Mouse (Mus musculus): ENCODE results near the gene Rad9a.

Rad9a gene

GRCm38 (mm10) chr19:4192251-4192985 lies 9.0 kb downstream of the Rad9a start:
- DNase-seq, result peak; percentile 55

- DNase-seq, result peak; percentile 99
These were observed 9.8 kb downstream of the Rad9a start, which contains the start of gene Ppp1ca for GRCm38 (mm10) chr19:4191528-4192250. TSS of gene Ppp1ca (plus strand) at chr19:4192065.

GRCm38 (mm10) chr19:4190831-4191334 lies 10.6 kb downstream of the Rad9a start, which contains the start of gene Tbc1d10c:
TSS of gene Tbc1d10c (minus strand) at chr19:4191284.
- DNase-seq, result peak; percentile 59

GRCm38 (mm10) chr19:4189051-4189620 lies 12.3 kb downstream of the Rad9a start:
- no peak for DNase-seq

GRCm38 (mm10) chr19:4187303-4187702 lies 14.2 kb downstream of the Rad9a start:
- DNase-seq, result no peak

- peak; percentile 68 for DNase-seq
These were observed 16.2 kb downstream of the Rad9a start for GRCm38 (mm10) chr19:4184976-4185975.

GRCm38 (mm10) chr19:4183689-4184088 lies 17.8 kb downstream of the Rad9a start:
- DNase-seq, result no peak

- peak; percentile 71 for DNase-seq
These were observed 19.6 kb downstream of the Rad9a start for GRCm38 (mm10) chr19:4181892-4182291.

GRCm38 (mm10) chr19:4180411-4180810 lies 21.1 kb downstream of the Rad9a start:
- DNase-seq, result no peak

- peak; percentile 60 for DNase-seq
These were observed 26.0 kb downstream of the Rad9a start, which contains the start of gene Carns1 for GRCm38 (mm10) chr19:4175368-4175947. TSS of gene Carns1 (minus strand) at chr19:4175479.

- DNase-seq, result peak; percentile 15
These were observed 28.5 kb downstream of the Rad9a start for GRCm38 (mm10) chr19:4172925-4173324.

GRCm38 (mm10) chr19:4171393-4172290 lies 29.8 kb downstream of the Rad9a start:
- peak; percentile 17 for DNase-seq

GRCm38 (mm10) chr19:4170723-4171392 lies 30.6 kb downstream of the Rad9a start:
- DNase-seq, result no peak

- DNase-seq, result no peak
These were observed 31.7 kb downstream of the Rad9a start for GRCm38 (mm10) chr19:4169810-4170209.

- peak; percentile 100 for DNase-seq
These were observed 32.1 kb downstream of the Rad9a start for GRCm38 (mm10) chr19:4169378-4169784.

- no peak for DNase-seq
These were observed 34.6 kb downstream of the Rad9a start for GRCm38 (mm10) chr19:4166678-4167476.

- no peak for DNase-seq
These were observed 36.7 kb downstream of the Rad9a start for GRCm38 (mm10) chr19:4164721-4165120.

GRCm38 (mm10) chr19:4164100-4164499 lies 37.4 kb downstream of the Rad9a start:
- DNase-seq, result no peak

GRCm38 (mm10) chr19:4163543-4163887 lies 37.9 kb downstream of the Rad9a start:
- DNase-seq, result no peak

All from kidney, postnatal 10 days (tissue).